Mouse (Mus musculus) intestine, embryonic 15.5 days (tissue): ENCODE data around the gene Arap1. TPM values are rescaled to one million over a fixed set of nuclear protein-coding genes. Genes with fewer than 3 reads are reported as not detected.
A peak's percentile ranks its signal among the peaks of the same experiment; 100 is the strongest.

Source experiments
- ATAC-seq: fragments of 200-750 bp; cut with Nextera tagmentation; 2 replicates; pipeline ENCODE4 v1.8.0; 2017; ENCODE audit warnings: moderate TSS enrichment, moderate library complexity
- H3K27ac ChIP-seq: fragments of 300-500 bp; sonication (generic); 2 replicates; pipeline ENCODE4 v1.5.1; 2015; ENCODE audit warnings: mild to moderate bottlenecking, inconsistent platforms
- H3K27me3 ChIP-seq: fragments of 300-500 bp; sonication (generic); replicated peaks from 2 replicates; pipeline ENCODE4 v1.6.1; 2015; ENCODE audit warnings: inconsistent platforms
- H3K36me3 ChIP-seq: fragments of 300-500 bp; sonication (generic); 2 replicates; pipeline ENCODE4 v1.6.1; 2015; ENCODE audit warnings: inconsistent platforms
- H3K4me1 ChIP-seq: fragments of 300-500 bp; sonication (generic); replicated peaks from 2 replicates; pipeline ENCODE4 v1.6.1; 2015; ENCODE audit warnings: inconsistent platforms
- H3K4me2 ChIP-seq: fragments of 300-500 bp; sonication (generic); replicated peaks from 2 replicates; pipeline ENCODE4 v1.6.1; 2015; ENCODE audit warnings: mild to moderate bottlenecking, inconsistent platforms
- H3K4me3 ChIP-seq: fragments of 300-500 bp; sonication (generic); replicated peaks from 2 replicates; pipeline ENCODE4 v1.5.1; 2015; ENCODE audit warnings: inconsistent platforms
- H3K9ac ChIP-seq: fragments of 300-500 bp; sonication (generic); 2 replicates; pipeline ENCODE4 v1.6.1; 2015; ENCODE audit warnings: inconsistent platforms
- H3K9me3 ChIP-seq: fragments of 300-500 bp; sonication (generic); 2 replicates; pipeline ENCODE4 v1.6.1; 2016; ENCODE audit warnings: inconsistent platforms
- WGBS: fragments of 180-500 bp; shearing (Covaris S2); methylation state at CpG from one replicate; pipeline ENCODE4 v1.1.7; 2015; 5-methylcytosine and 5-hydroxymethylcytosine counted together
- polyA plus RNA-seq: library from polyadenylated mRNA; unstranded; fragments of >200 nt; fragmentation: Nextera tagmentation; extraction: Ambion mirVana; gene quantifications from 2 replicates; pipeline ENCODE4 v1.2.1, GENCODE M21; 2015

Gene Arap1
- polyA plus RNA-seq, 1 experiment from 2014 or later, result 58.4 TPM

GRCm38 (mm10) chr7:101328621-101329158 is 19.2 kb upstream of the Arap1 start:
- Histone ChIP-seq H3K27ac (peak overlapping the region; percentile 2; the same call in 1 of the 2 replicates), H3K9me3 (no peaks in the 10 kb centered on the region), H3K9ac (no peak overlapping the region), H3K4me1 (peaks cover 36% of the 10 kb centered on the region), H3K27me3 (no peaks in the 10 kb centered on the region), H3K4me2 (no peak overlapping the region), H3K4me3 (no peak overlapping the region), H3K36me3 (no peaks in the 10 kb centered on the region)
- peak; percentile 46; the same call in 1 of the 2 replicates for ATAC-seq
- WGBS, result 58% methylated on average over 4 of the region's 4 CpGs

GRCm38 (mm10) chr7:101329606-101330005 is 18.3 kb upstream of the Arap1 start:
- 70% methylated on average over 4 of the region's 4 CpGs for WGBS
- no peak overlapping the region for H3K27ac ChIP-seq
- no peak overlapping the region for H3K9ac ChIP-seq

GRCm38 (mm10) chr7:101330074-101330840 is 17.6 kb upstream of the Arap1 start:
- ATAC-seq, result no peak
- Histone ChIP-seq H3K27ac (no peak overlapping the region), H3K36me3 (no peaks in the 10 kb centered on the region), H3K9ac (no peak overlapping the region), H3K4me2 (no peak overlapping the region), H3K4me3 (no peak overlapping the region), H3K4me1 (peaks cover 33% of the 10 kb centered on the region), H3K27me3 (no peaks in the 10 kb centered on the region), H3K9me3 (no peaks in the 10 kb centered on the region)
- WGBS, result 61% methylated on average over 10 of the region's 10 CpGs

More at GRCm38 (mm10) chr7:101329606-101330005, 18.3 kb upstream of the Arap1 start:
- H3K9me3 ChIP-seq, result no peaks in the 10 kb centered on the region
- H3K4me1 ChIP-seq, result peaks cover 29% of the 10 kb centered on the region
- no peaks in the 10 kb centered on the region for H3K27me3 ChIP-seq
- no peak overlapping the region for H3K4me3 ChIP-seq
- ATAC-seq, result no peak
- H3K4me2 ChIP-seq, result no peak overlapping the region
- no peaks in the 10 kb centered on the region for H3K36me3 ChIP-seq

- Histone ChIP-seq H3K27ac (no peak overlapping the region), H3K4me2 (no peak overlapping the region), H3K36me3 (no peaks in the 10 kb centered on the region), H3K9ac (no peak overlapping the region), H3K27me3 (no peaks in the 10 kb centered on the region), H3K4me1 (peaks cover 35% of the 10 kb centered on the region), H3K9me3 (no peaks in the 10 kb centered on the region), H3K4me3 (no peak overlapping the region)
- no peak for ATAC-seq
- 74% methylated on average over 4 of the region's 4 CpGs for WGBS
Observed at GRCm38 (mm10) chr7:101330841-101331173, 17.1 kb upstream of the Arap1 start.

GRCm38 (mm10) chr7:101332045-101332831 is 15.6 kb upstream of the Arap1 start:
- no peak overlapping the region for H3K4me3 ChIP-seq
- WGBS, result 81% methylated on average over 5 of the region's 5 CpGs
- 0 out of 2 replicates have a peak, but pooled peaks have one; percentile 39 for ATAC-seq

GRCm38 (mm10) chr7:101335228-101335627 is 12.6 kb upstream of the Arap1 start:
- no peak overlapping the region for H3K4me2 ChIP-seq
- H3K9me3 ChIP-seq, result no peaks in the 10 kb centered on the region
- peaks cover 12% of the 10 kb centered on the region; the same call in 1 of the 2 replicates for H3K4me1 ChIP-seq
- no peak overlapping the region for H3K9ac ChIP-seq
- no peak overlapping the region for H3K27ac ChIP-seq
- H3K4me3 ChIP-seq, result no peak overlapping the region
- H3K36me3 ChIP-seq, result no peaks in the 10 kb centered on the region
- 64% methylated on average over 2 of the region's 2 CpGs for WGBS
- ATAC-seq, result no peak
- H3K27me3 ChIP-seq, result no peaks in the 10 kb centered on the region

More at GRCm38 (mm10) chr7:101332045-101332831, 15.6 kb upstream of the Arap1 start:
- Histone ChIP-seq H3K27me3 (no peaks in the 10 kb centered on the region), H3K9ac (no peak overlapping the region), H3K4me1 (peaks cover 29% of the 10 kb centered on the region), H3K27ac (no peak overlapping the region), H3K36me3 (no peaks in the 10 kb centered on the region), H3K9me3 (no peaks in the 10 kb centered on the region), H3K4me2 (no peak overlapping the region)

- Histone ChIP-seq H3K27me3 (no peaks in the 10 kb centered on the region), H3K9me3 (no peaks in the 10 kb centered on the region), H3K4me2 (no peak overlapping the region), H3K4me3 (no peak overlapping the region), H3K27ac (no peak overlapping the region), H3K36me3 (no peaks in the 10 kb centered on the region), H3K9ac (no peak overlapping the region), H3K4me1 (peaks cover 8% of the 10 kb centered on the region; the same call in 1 of the 2 replicates)
- ATAC-seq, result no peak
- 77% methylated on average over 3 of the region's 3 CpGs for WGBS
Observed at GRCm38 (mm10) chr7:101336686-101337085, 11.2 kb upstream of the Arap1 start.

- no peaks in the 10 kb centered on the region for H3K9me3 ChIP-seq
- no peaks in the 10 kb centered on the region for H3K36me3 ChIP-seq
- no peak overlapping the region for H3K27ac ChIP-seq
- ATAC-seq, result no peak
- H3K4me1 ChIP-seq, result peaks cover 8% of the 10 kb centered on the region; the same call in 1 of the 2 replicates
- no peak overlapping the region for H3K9ac ChIP-seq
- WGBS, result 63% methylated on average over 3 of the region's 3 CpGs
- no peaks in the 10 kb centered on the region for H3K27me3 ChIP-seq
- H3K4me2 ChIP-seq, result no peak overlapping the region
- H3K4me3 ChIP-seq, result no peak overlapping the region
Observed at GRCm38 (mm10) chr7:101337401-101337800, 10.5 kb upstream of the Arap1 start.

GRCm38 (mm10) chr7:101341405-101341804 is 6.5 kb upstream of the Arap1 start:
- no peak for ATAC-seq
- Histone ChIP-seq H3K36me3 (no peaks in the 10 kb centered on the region), H3K27me3 (no peaks in the 10 kb centered on the region), H3K4me3 (no peak overlapping the region), H3K27ac (no peak overlapping the region), H3K9me3 (no peaks in the 10 kb centered on the region), H3K4me1 (no peaks in the 10 kb centered on the region), H3K9ac (no peak overlapping the region), H3K4me2 (no peak overlapping the region)
- 50% methylated on average over 6 of the region's 6 CpGs for WGBS

GRCm38 (mm10) chr7:101343135-101343534 is 4.7 kb upstream of the Arap1 start:
- Histone ChIP-seq H3K9me3 (no peaks in the 10 kb centered on the region), H3K4me3 (no peak overlapping the region), H3K9ac (no peak overlapping the region), H3K36me3 (no peaks in the 10 kb centered on the region), H3K4me1 (peaks cover 6% of the 10 kb centered on the region), H3K4me2 (no peak overlapping the region), H3K27me3 (no peaks in the 10 kb centered on the region), H3K27ac (no peak overlapping the region)
- WGBS, result 69% methylated on average over 7 of the region's 7 CpGs
- no peak for ATAC-seq

GRCm38 (mm10) chr7:101344892-101345291 is 3.0 kb upstream of the Arap1 start:
- 60% methylated on average over 4 of the region's 4 CpGs for WGBS
- ATAC-seq, result no peak
- Histone ChIP-seq H3K27me3 (no peaks in the 10 kb centered on the region), H3K4me3 (no peak overlapping the region), H3K4me2 (no peak overlapping the region), H3K4me1 (peaks cover 16% of the 10 kb centered on the region), H3K27ac (no peak overlapping the region), H3K9ac (no peak overlapping the region), H3K36me3 (no peaks in the 10 kb centered on the region), H3K9me3 (no peaks in the 10 kb centered on the region)

GRCm38 (mm10) chr7:101346991-101347390 is 876 bp upstream of the Arap1 start:
- H3K36me3 ChIP-seq, result no peaks in the 10 kb centered on the region
- peaks cover 17% of the 10 kb centered on the region for H3K4me1 ChIP-seq
- H3K27ac ChIP-seq, result no peak overlapping the region
- ATAC-seq, result no peak
- H3K9me3 ChIP-seq, result no peaks in the 10 kb centered on the region
- no peak overlapping the region for H3K4me2 ChIP-seq
- no peak overlapping the region for H3K9ac ChIP-seq
- 87% methylated on average over 2 of the region's 2 CpGs for WGBS
- H3K4me3 ChIP-seq, result no peak overlapping the region
- H3K27me3 ChIP-seq, result no peaks in the 10 kb centered on the region
